In the genomic region with DNA sequence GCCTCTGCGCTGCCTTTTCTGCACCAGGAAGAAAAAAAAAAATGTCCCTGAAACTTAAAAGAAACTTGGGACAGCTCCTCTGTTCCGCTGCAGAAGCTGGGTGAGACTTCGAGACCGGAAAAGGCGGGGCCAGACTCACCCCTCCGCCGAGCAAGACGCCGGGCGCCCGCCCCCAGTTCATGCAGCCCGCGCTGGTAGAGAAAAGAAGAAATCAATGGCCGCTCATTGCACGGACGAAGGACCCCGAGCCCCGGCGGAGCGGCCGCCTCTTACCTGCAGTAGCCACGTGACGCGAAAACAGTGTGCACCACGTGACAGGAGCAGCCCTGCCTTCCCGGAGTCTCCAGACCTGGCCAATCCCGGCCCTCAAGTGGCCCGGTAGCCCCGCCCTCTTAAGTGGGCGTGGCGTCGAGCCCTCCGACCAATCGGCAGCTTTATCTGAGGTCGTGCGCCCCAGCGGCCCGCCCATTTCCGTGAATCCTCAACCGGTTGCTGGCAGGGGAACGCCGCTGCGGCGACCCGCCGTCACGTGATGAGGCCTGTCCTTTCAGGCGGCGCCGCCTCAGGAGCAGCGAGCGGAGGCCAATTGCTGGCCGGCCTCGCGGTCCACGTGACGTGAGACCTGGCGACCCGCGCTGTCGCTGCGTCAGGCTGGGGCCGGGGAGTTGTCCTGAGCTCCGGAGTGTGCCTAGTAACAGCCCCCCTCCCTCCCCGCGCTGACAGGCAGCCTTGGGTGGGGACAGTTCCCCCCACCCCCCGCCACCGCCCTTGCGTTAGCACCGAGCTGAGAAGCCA, we compare ENCODE assay signal across 8 mouse cellular contexts. TPM values are rescaled to one million over a fixed set of nuclear protein-coding genes. Genes with fewer than 3 reads are reported as not detected.
DNase-seq lines count a peak whose midpoint lies in the region; ATAC-seq lines count a peak whose summit lies in the region.

A gene (minus strand): TSS at position 392 of the 795 bp plus-strand sequence.

- peak; percentile 88 for ATAC-seq in megakaryocyte progenitor cell, adult 5-6 weeks (replicated peaks; ENCODE audit: poor library complexity)

- peak; percentile 100 for DNase-seq in adipocyte (ENCODE audit: low spot score)
- peak; percentile 99 for DNase-seq in embryo, embryonic 10 days (ENCODE audit: low spot score)
- DNase-seq in gastrocnemius, postnatal 10 days: peak; percentile 98
- DNase-seq in induced T-regulatory cell, adult 2 months (ENCODE audit: low read depth): peak; percentile 100
- peak; percentile 100 for DNase-seq in left cerebral cortex, adult 9 months (ENCODE audit: low spot score in 2 of 2)
- peak; percentile 99 for DNase-seq in right cerebral cortex, postnatal 14 days
- peak; percentile 98 to 100 for DNase-seq in urinary bladder, postnatal 36 days (ENCODE audit: low spot score in 2 of 2)

RNA-seq across cellular contexts. Expression of the gene that starts here (rescaled TPM):
- total RNA-seq in gastrocnemius, postnatal 10 days (2021): 10 to 100 TPM; 87.9 to 91.1 TPM
- total RNA-seq in megakaryocyte progenitor cell, adult 5-6 weeks (2015): 181 and 216 TPM in 2 replicates
- 75.8 and 82.9 TPM in 2 replicates for total RNA-seq in megakaryocyte progenitor cell, adult 5-6 weeks (2017)

Comparison
In these comparisons a context has a peak if more than half of its experiments do, and no peak if none do; other contexts are left out.
1. Peak in every context shown above with its lines: DNase-seq and ATAC-seq.